Mouse (Mus musculus) liver, embryonic 14.5 days (tissue): Measurements from ENCODE around the gene Zdhhc18. TPM values are rescaled to one million over a fixed set of nuclear protein-coding genes. Genes with fewer than 3 reads are reported as not detected.
A peak's percentile ranks its signal among the peaks of the same experiment; 100 is the strongest.
"Not testable (repeated sequence)": the region's sequence is repeated elsewhere in the genome, so short reads cannot be mapped to it uniquely, and the experiment has no call there.

Experiments
- ATAC-seq: fragments of 200-750 bp; cut with Nextera tagmentation; 2 replicates; pipeline ENCODE4 v1.8.0; 2017; ENCODE audit warnings: moderate number of reproducible peaks, mild to moderate bottlenecking, moderate library complexity; ENCODE audit not compliant: insufficient read depth
- DNase-seq, 3 experiments: peaks; one replicate each; pipeline ENCODE4 v3.0.0-alpha.2; 2012 to 2013; ENCODE audit warnings: low read depth in 3 of 3, low spot score in 3 of 3
- H3K27ac ChIP-seq: fragments of 300-500 bp; sonication (generic); 2 replicates; pipeline ENCODE4 v1.5.1; 2014; ENCODE audit warnings: moderate library complexity, mild to moderate bottlenecking, control low read depth, inconsistent platforms
- H3K27me3 ChIP-seq: fragments of 300-500 bp; sonication (generic); 2 replicates; pipeline ENCODE4 v1.6.1; 2014; ENCODE audit warnings: mild to moderate bottlenecking, low read length, moderate library complexity; ENCODE audit not compliant: control insufficient read depth, insufficient read depth
- H3K36me3 ChIP-seq: fragments of 300-500 bp; sonication (generic); replicated peaks from 2 replicates; pipeline ENCODE4 v1.6.1; 2014; ENCODE audit warnings: low read depth; ENCODE audit not compliant: control insufficient read depth, insufficient read depth
- H3K4me1 ChIP-seq, 2 experiments: fragments of 200-500 bp in 1 of 2; fragments of 300-500 bp in 1 of 2; sonication (generic) in 1 of 2; replicated peaks; 2 replicates each; pipeline ENCODE4 v1.6.1; 2012 to 2014; ENCODE audit warnings: antibody characterized with exemption in 1 of 2, inconsistent platforms in 1 of 2, low read length in 1 of 2; ENCODE audit not compliant: control insufficient read depth in 2 of 2, insufficient read depth in 2 of 2
- H3K4me2 ChIP-seq: fragments of 300-500 bp; sonication (generic); 2 replicates; pipeline ENCODE4 v1.6.1; 2014; ENCODE audit warnings: low read depth, mild to moderate bottlenecking, control low read depth, moderate library complexity
- H3K4me3 ChIP-seq, 2 experiments: fragments of 200-500 bp in 1 of 2; fragments of 300-500 bp in 1 of 2; sonication (generic) in 1 of 2; 2 replicates each; pipeline ENCODE4 v1.5.1; 2012 to 2014; ENCODE audit warnings: low read depth in 2 of 2, low read length in 2 of 2, mild to moderate bottlenecking in 2 of 2, control low read depth in 1 of 2, inconsistent platforms in 1 of 2, moderate library complexity in 1 of 2; ENCODE audit not compliant: insufficient read depth in 1 of 2
- H3K9ac ChIP-seq: fragments of 300-500 bp; sonication (generic); replicated peaks from 2 replicates; pipeline ENCODE4 v1.6.1; 2014; ENCODE audit warnings: mild to moderate bottlenecking, control low read depth, moderate library complexity
- H3K9me3 ChIP-seq: fragments of 300-500 bp; sonication (generic); 2 replicates; pipeline ENCODE4 v1.6.1; 2016; ENCODE audit warnings: low read length, mixed read lengths; ENCODE audit not compliant: control insufficient read depth
- CTCF ChIP-seq: IDR thresholded peaks from 2 replicates; pipeline ENCODE4 v1.5.1; 2016; ENCODE audit warnings: antibody characterized with exemption, low read depth, control low read depth
- EP300 ChIP-seq: IDR thresholded peaks from 2 replicates; pipeline ENCODE4 v1.6.1; 2016; ENCODE audit warnings: antibody characterized with exemption, low read depth
- WGBS: fragments of 180-500 bp; shearing (Covaris S2); extraction: QIAGEN DNeasy Blood & Tissue Kit; methylation state at CpG from one replicate; pipeline ENCODE4 v1.1.7; 2014; ENCODE audit not compliant: insufficient replicate concordance; 5-methylcytosine and 5-hydroxymethylcytosine counted together
- polyA plus RNA-seq, 2 experiments: library from polyadenylated mRNA; depleted of rRNA in 1 of 2; stranded (reverse) in 1 of 2; unstranded in 1 of 2; fragments of >200 nt; fragmentation: Nextera tagmentation in 1 of 2; extraction: Ambion mirVana in 1 of 2; gene quantifications; 2 replicates each; pipeline versions ENCODE4 v1.2.1 to v1.2.3; 2012 to 2014

Zdhhc18 gene
- polyA plus RNA-seq, 2 experiments = 0.90 to 3.9 TPM

DNA sequence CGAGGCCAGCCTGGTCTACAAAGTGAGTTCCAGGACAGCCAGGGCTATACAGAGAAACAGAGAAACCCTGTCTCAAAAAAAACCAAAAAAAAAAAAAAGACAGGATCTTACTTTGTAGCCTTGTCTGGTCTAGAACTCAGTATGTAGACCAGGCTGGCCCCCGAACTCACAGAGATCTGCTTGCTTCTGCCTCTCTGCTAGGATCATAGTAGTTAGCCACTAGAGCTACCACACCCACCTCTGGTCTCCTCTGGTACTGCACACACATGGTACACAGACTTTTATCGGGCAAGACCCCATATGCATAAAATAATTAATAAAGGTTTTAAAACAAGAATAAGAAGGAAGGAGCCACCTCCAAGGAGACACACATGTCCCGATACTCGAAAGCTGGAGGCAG lies 4.1 kb upstream of the Zdhhc18 start:
- 76% methylated on average over 5 of the region's 5 CpGs for WGBS
- H3K9me3 ChIP-seq, H3K4me3 ChIP-seq, H3K27ac ChIP-seq, H3K36me3 ChIP-seq, H3K4me2 ChIP-seq, H3K27me3 ChIP-seq, ATAC-seq, H3K9ac ChIP-seq, H3K4me1 ChIP-seq, DNase-seq: not testable (repeated sequence)
- TF ChIP-seq CTCF = peak; percentile 22; the same call in 1 of the 2 replicates

DNA sequence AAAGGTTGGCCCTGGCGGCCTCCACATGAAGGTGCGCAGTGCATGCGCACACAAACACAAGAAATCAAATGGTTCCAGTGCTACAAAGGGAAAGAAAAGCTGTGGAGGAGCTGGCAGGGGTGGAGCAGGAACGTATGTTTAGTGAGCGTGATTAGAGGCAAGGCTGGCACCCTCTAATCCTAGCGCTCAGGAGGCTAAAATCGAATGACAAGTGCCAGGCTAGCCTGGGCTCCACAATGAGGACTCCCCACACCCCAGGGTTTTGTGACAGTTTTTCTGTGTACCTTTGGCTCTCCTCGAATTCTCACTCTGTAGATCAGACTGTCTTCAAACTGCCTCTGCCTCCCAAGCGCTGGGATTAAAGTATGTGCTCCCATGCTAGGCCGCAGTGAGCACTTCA lies 2.8 kb upstream of the Zdhhc18 start:
- Histone ChIP-seq H3K4me3 (no peak overlapping the region), H3K4me2 (no peak overlapping the region), H3K9ac (no peak overlapping the region), H3K9me3 (no peaks in the 10 kb centered on the region), H3K36me3 (no peaks in the 10 kb centered on the region), H3K4me1 (no peaks in the 10 kb centered on the region; a peak in 2 of 4 replicates), H3K27ac (no peak overlapping the region), H3K27me3 (no peaks in the 10 kb centered on the region)
- ATAC-seq (no peak), DNase-seq (no peak)
- TF ChIP-seq EP300 (no peak), CTCF (no peak)
- WGBS = 73% methylated on average over 10 of the region's 10 CpGs

GRCm38 (mm10) chr4:133651986-133652385 lies 2.0 kb upstream of the Zdhhc18 start:
- Histone ChIP-seq H3K27me3 (no peaks in the 10 kb centered on the region), H3K27ac (no peak overlapping the region), H3K36me3 (no peaks in the 10 kb centered on the region), H3K4me2 (no peak overlapping the region), H3K9ac (no peak overlapping the region), H3K4me1 (no peaks in the 10 kb centered on the region; a peak in 2 of 4 replicates), H3K9me3 (no peaks in the 10 kb centered on the region), H3K4me3 (no peak overlapping the region)
- DNase-seq (no peak), ATAC-seq (no peak)
- WGBS = 59% methylated on average over 4 of the region's 4 CpGs
- TF ChIP-seq EP300 (no peak), CTCF (no peak)

- no peaks in the 10 kb centered on the region for H3K27me3 ChIP-seq
- ATAC-seq = no peak
- no peak overlapping the region for H3K4me3 ChIP-seq
Measured at GRCm38 (mm10) chr4:133651445-133651844, 1.5 kb upstream of the Zdhhc18 start.

GRCm38 (mm10) chr4:133649464-133649863 lies 490 bp downstream of the Zdhhc18 start:
- not testable (repeated sequence) for DNase-seq, ATAC-seq, H3K4me1 ChIP-seq, H3K27me3 ChIP-seq, H3K27ac ChIP-seq, H3K36me3 ChIP-seq, H3K9me3 ChIP-seq
- peak overlapping the region; percentile 24 for H3K9ac ChIP-seq
- H3K4me2 ChIP-seq = peak overlapping the region; percentile 57
- peak overlapping the region in 1 of 2 experiments; percentile 41; a peak in 2 of 4 replicates for H3K4me3 ChIP-seq
- WGBS = 70% methylated on average over 5 of the region's 5 CpGs

More at GRCm38 (mm10) chr4:133651445-133651844, 1.5 kb upstream of the Zdhhc18 start:
- DNase-seq = no peak
- TF ChIP-seq CTCF (no peak), EP300 (no peak)
- Histone ChIP-seq H3K4me2 (no peak overlapping the region), H3K27ac (no peak overlapping the region), H3K4me1 (no peaks in the 10 kb centered on the region; a peak in 2 of 4 replicates), H3K9ac (no peak overlapping the region), H3K9me3 (no peaks in the 10 kb centered on the region), H3K36me3 (no peaks in the 10 kb centered on the region)
- 46% methylated on average over 10 of the region's 10 CpGs for WGBS
